Mouse (Mus musculus) heart, adult 18-20 months (tissue): ENCODE measurements around the gene Fv1. TPM values are rescaled to one million over a fixed set of nuclear protein-coding genes. Genes with fewer than 3 reads are reported as not detected.

Experiments used
- DNase-seq, 2 experiments: peaks; one replicate each; pipeline ENCODE4 v3.0.0; 2021 to 2022; ENCODE audit warnings: mixed read lengths in 1 of 2
- total RNA-seq, 2 experiments: library from RNA; stranded (reverse); gene quantifications; 2 replicates each; pipeline ENCODE4 v1.2.3; 2021

Fv1 gene
- total RNA-seq, 2 experiments from 2014 or later = 17.2 to 22.3 TPM

DNA sequence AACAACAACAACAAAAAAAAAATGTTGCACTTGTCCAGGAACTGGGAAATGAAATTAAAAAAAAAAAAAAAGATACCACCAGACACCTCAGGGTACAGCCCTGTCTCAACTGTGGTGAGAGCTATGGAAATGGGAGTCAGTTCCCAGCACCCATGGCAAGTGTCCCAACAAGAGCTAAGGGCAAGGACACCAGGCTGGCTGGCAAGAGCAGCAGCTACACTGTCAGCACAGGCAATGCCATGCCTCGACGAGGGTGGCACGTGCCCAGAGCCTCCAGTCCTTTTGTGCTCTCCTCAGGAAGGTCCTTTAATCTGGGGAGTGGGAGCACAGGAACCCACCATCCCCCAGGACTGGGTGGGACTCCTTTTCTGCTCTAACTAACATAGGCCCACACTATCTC, 15.4 kb downstream of the Fv1 start:
- peak in 1 of 2 experiments; percentile 45 for DNase-seq

DNA sequence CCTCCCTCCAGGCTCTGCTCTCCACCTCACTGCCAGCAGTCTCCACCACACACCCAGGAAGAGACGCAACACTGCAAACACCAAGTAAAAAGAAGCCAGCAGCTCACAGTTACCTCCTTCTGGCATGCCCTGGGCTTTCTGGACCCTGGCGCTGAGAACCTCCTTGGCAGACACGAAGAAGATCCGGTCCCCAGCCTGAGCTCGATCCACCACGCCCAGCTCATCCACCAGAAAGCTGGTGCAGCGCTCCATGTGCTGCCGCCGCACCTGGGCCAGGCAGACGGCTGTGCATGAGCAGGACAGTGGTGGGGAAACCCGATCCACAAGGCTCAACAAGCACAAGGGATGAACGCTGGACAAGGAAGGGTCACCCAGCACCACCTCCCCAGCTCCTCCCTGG, 17.4 kb downstream of the Fv1 start:
- DNase-seq = no peak

GRCm38 (mm10) chr4:147887277-147887676, 18.5 kb downstream of the Fv1 start:
- DNase-seq = no peak

- peak in 1 of 2 experiments; percentile 41 for DNase-seq
These were observed 19.5 kb downstream of the Fv1 start for GRCm38 (mm10) chr4:147888237-147888636.

- DNase-seq = peak; percentile 40 to 45
These were observed 21.6 kb downstream of the Fv1 start for GRCm38 (mm10) chr4:147890341-147890740.

GRCm38 (mm10) chr4:147895815-147896330, 27.1 kb downstream of the Fv1 start:
- no peak for DNase-seq

GRCm38 (mm10) chr4:147896411-147896810, 27.6 kb downstream of the Fv1 start:
- peak in 1 of 2 experiments; percentile 36 for DNase-seq

DNA sequence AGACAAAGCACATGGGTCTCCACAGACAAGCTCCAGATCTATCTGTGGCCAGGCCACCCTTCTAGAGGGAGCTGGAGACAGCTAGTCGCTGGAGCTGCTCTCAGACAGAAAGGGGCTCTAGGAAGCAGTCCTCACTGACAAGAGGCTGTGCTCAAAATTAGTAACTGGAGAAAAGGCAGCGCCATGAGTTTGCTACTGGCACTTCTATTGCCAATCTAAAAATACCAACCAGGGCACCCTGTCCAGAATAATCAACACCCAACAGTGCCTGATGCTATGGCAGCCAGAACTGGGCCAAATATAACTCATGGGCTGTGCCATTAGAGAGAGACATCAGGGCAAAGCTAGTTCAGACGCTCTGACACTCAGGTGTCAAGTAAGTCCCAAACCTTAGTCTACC, 28.6 kb downstream of the Fv1 start:
- DNase-seq = peak; percentile 64 to 83

GRCm38 (mm10) chr4:147900452-147900851, 31.7 kb downstream of the Fv1 start:
- DNase-seq = peak; percentile 62 to 65

- peak; percentile 45 to 50 for DNase-seq
These were observed 34.2 kb downstream of the Fv1 start for GRCm38 (mm10) chr4:147902906-147903500.

GRCm38 (mm10) chr4:147903601-147904000, 34.8 kb downstream of the Fv1 start:
- peak in 1 of 2 experiments; percentile 54 for DNase-seq

DNA sequence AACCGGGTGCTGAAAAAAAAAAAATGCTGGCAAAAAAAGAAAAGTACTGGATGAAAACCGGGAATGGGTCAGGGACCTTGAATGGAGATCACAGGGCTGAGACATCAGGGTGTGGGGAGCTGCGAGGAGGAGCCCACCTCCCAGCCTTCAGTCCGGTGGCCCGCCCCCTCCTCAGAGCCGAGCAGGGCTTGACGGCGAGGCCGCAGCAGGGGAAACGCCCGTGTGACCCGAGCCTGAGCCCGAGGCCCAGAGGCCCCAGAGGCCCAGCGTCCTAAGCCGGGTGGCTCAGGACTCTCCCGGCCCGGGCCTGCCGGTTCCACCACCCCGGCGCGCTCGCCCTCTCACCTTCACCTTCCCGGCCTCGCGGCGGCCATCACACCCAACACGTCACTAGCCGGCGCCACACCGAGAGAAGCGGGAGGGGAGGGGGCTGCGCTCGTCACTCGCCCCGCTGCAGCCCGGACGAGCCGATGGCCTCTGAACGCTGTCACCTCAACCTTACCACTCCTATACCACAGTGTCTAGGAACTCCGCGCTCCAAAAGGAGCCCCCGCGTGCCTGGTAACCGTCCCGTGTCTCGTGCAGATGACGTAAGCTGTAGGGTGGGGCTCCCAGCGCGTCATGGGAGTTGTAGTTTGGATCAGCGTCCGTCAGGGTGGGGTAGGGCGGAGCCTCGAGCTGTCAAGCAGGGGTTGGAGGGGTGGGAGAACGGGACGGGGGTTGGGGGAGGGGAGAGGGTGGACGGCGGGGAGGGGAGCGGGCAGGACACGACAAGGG, 35.7 kb downstream of the Fv1 start, which contains the start of gene Mfn2:
Gene Mfn2 (minus strand): TSS at position 392 of the 777 bp plus-strand sequence.
- peak; percentile 93 to 96 for DNase-seq

DNA sequence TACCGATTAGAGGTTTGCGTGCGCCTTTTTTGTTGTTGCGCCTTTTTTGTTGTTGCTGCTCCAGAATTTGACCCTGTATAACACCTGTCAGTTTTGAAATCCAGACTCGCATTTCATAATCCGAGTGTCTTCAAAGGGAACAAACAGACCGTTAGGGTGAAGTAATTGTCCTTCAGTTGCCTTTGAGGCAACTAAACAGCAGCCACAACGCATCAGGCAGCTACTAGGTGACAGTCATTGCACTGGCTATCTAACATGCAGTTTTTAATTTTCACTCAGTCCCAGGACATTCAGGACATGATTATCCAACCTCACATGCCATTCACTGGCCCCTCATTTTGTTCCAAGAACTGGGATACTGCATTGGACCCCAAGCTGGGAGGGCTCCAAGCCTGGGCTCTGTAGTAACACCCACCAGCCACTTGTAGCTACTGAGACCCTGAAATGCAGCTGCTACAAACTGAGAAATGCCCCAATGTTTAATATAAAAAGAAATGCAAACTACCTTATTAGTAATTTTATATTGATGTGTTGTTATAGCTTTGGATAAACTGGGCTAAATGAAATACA, 36.4 kb downstream of the Fv1 start:
- DNase-seq = no peak

GRCm38 (mm10) chr4:147906230-147906629, 37.5 kb downstream of the Fv1 start:
- DNase-seq = peak in 1 of 2 experiments; percentile 37

GRCm38 (mm10) chr4:147909486-147909885, 40.7 kb downstream of the Fv1 start:
- DNase-seq = peak; percentile 44 to 53

GRCm38 (mm10) chr4:147918459-147919121, 49.8 kb downstream of the Fv1 start:
- peak; percentile 44 to 80 for DNase-seq

Other genes starting within 250 kb of the Fv1 start
- 1 to 10 TPM; 2.3 to 2.5 TPM for gene Zfp979, start 226.5 kb upstream of the Fv1 start, total RNA-seq
- not detected for gene Zfp534, start 166.4 kb upstream of the Fv1 start, total RNA-seq
- 1 to 10 TPM; 2.1 to 2.2 TPM for gene Zfp984, start 59.2 kb upstream of the Fv1 start, total RNA-seq
- gene Zfp933, start 20.6 kb upstream of the Fv1 start, total RNA-seq = 10 to 100 TPM in 1 of 2 experiments, 1 to 10 TPM in 1; 9.8 to 10.9 TPM
- 1 to 10 TPM; 4.6 to 7.5 TPM for gene Miip, start 163 bp upstream of the Fv1 start, total RNA-seq
- gene Mfn2, start 35.7 kb downstream of the Fv1 start, total RNA-seq = 100 to 1,000 TPM; 623 to 655 TPM
- gene Plod1, start 67.8 kb downstream of the Fv1 start, total RNA-seq = 10 to 100 TPM; 61.0 to 65.3 TPM
- gene 2510039O18Rik, start 71.9 kb downstream of the Fv1 start, total RNA-seq = 10 to 100 TPM; 38.1 to 43.1 TPM
- 100 to 1,000 TPM; 170 to 310 TPM for gene Nppb, start 116.8 kb downstream of the Fv1 start, total RNA-seq
- gene Nppa, start 131.7 kb downstream of the Fv1 start, total RNA-seq = 1,000 to 10,000 TPM; 1,365 to 1,908 TPM
- 1 to 10 TPM; 7.8 to 8.0 TPM for gene Clcn6, start 169.8 kb downstream of the Fv1 start, total RNA-seq
- gene Mthfr, start 170.1 kb downstream of the Fv1 start, total RNA-seq = 10 to 100 TPM in 1 of 2 experiments, 1 to 10 TPM in 1; 7.9 to 10.7 TPM
- gene Agtrap, start 219.1 kb downstream of the Fv1 start, total RNA-seq = 10 to 100 TPM; 47.8 to 50.4 TPM